Mouse (Mus musculus): ENCODE measurements at regions not wholly inside any gene's neighbourhood (a gene's known extent, or its start where the extent isn't known, plus 50 kb on each side); places are given as distances from the start of the nearest gene placed in this dataset.

DNA sequence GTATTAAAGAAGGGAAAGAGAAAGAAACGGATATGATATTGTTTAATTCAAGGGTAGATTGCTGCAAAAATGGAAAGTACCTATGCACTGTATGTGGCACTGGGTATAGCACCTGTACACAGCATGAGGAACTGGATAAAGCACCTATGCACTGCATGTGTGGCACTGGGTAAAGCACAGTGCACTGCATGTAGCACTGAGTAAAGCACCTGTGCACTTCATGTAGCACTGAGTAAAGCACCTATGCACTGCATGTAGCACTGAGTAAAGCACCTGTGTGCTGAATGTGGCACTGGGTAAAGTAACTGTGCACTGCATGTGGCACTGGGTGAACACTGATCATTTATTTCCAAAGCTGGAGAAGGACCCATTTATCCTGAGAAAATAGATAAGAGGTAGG lies 280.2 kb upstream of the Fam49a start:
- no peak for DNase-seq

DNA sequence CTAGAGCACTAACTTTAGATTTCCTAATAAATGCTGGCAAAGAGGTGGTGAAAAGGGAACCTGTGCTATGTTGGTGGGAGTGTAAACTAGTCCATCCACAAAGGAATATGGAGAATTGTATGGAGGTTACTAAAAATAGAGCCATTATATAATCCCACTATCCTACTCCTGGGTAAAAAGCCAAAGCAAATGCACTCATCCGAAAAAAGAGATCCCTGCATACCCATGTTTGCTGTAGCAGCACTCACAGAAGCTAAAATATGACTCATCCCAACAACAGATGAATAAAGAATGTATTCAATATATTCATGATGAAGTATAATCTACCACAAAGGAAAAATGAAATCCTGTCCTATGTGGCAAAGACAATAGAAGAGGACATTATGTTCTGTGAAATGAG lies 268.4 kb upstream of the Fam49a start:
- no peak for DNase-seq

DNA sequence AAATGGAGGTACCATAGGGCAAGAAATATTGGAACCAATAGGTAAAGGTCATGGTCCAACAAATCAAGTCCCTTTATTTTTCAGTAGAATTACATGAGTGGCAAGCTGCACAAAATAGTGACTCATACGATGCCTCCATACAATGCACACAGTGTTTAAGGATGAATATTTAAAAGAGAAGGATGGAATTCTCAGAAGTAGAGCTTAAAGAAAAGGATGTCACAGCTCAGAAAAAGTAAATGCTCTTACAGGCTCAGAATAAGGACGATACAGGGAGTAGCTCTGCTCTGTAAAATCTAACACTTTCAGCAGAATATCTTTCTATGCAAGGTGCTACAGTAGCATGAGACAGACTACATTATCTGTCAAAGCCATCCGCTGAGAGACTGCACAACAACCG lies 262.7 kb upstream of the Fam49a start:
- no peak for DNase-seq

DNA sequence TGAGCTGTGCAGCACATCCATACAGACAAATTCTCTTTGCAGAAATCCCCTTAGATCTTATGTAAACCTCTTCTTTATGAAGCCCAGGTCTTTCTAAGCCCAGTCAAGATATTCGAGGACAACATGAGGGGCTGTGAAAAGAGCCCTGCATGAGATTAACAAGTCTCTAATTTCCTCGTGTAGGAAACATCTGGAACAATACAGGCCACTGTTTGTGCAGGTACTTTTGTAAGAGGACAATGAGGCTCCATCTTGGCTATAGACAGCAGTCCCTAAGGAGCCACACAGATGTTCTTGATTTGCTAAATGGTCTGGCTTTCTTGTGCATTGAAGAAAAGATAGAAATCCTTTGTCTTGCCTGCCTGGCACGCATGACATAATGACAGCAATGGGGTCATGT lies 259.5 kb upstream of the Fam49a start:
- DNase-seq: no peak

DNA sequence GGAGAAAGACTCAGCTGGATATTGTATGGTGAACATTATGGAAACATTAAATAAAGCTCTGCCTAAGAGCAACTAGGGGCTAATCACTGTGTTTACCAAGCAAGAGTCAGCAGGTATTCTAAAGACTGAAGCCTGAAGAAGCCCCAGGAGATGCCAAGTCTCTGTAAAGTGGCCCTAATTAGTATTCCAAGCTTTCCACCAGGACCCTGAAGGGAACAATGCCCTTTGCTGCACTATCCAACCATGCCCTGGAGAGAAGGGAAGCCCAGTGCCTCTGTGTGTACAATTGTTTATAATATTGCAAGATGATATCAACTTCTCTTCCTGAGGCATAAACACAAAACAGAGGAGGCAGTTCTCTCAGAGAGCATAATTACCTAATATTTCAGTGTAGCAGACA lies 251.3 kb upstream of the Fam49a start:
- DNase-seq: peak; percentile 10

DNA sequence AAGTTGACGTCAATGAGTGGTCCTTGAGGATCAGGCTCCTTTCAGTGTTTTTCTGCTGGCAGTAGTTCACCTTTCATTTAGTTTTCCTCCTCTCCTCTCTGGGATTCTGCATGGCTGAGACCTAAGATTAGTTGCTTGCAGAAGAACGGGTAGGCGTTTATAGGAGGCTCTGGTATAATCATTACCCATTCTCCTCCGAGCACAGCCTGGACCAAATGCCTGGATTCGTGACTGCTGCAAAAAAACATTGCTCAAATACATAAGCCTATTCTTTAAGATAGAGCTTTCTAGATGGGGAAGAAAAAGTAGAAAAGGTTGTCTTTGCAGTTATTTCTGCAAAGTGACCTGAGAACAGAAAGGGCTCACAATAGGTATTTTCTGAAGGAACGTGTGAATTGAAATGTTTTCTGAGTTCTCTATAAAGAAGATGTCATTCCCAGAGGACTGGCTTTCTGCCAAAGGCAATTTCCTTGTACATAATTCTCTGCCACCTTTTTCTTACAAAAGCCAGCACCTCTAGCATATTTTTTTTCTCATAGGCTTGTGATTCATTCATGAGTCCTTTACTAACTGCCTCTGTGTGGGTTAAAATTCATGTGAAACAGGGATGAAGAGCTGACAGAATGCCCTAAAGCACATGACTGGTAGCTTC lies 238.0 kb upstream of the Fam49a start:
- no peak for DNase-seq

DNA sequence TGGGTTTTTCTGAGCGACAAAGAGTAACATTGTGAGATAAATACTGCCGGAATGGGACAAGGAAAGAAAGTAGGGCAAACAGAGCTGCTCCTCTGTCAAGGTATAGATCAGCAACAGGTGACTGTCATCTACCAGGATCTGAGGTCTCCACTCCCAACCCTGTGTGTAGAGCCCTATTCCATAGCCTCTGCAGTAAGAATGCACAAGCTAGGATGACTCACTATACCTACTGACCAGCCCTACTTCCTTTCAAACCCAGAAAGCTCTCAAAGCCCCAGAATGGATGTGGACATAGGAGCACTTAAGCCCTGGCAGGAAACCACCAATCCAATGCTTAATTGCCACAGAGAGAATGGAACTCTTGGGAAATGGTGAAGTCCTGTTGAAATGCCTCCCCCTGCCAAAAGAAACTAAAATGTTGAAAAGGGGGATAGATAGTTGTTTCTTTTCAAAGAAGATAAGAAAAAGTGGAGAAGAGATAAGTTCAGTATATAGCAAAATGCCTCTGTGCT lies 231.8 kb upstream of the Fam49a start:
- DNase-seq: peak; percentile 35

DNA sequence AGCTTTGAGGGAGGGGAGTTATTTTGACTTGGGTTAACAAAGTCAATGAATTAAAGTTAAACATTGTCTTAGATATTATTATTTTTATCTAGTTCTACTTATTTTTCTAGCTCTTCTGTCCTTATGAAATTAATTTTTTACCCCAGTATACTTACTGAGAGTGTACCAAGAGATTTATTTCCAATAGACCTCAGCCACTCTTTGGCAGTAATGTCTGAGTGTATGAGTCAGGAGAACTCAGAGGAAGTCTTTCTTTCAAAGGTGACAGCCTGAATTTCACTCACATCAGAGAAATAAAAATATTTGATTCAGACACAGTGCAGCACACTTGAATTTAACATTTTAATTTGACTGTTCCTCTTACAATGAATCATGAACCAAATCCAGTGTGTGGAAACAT lies 227.4 kb upstream of the Fam49a start:
- DNase-seq: no peak

DNA sequence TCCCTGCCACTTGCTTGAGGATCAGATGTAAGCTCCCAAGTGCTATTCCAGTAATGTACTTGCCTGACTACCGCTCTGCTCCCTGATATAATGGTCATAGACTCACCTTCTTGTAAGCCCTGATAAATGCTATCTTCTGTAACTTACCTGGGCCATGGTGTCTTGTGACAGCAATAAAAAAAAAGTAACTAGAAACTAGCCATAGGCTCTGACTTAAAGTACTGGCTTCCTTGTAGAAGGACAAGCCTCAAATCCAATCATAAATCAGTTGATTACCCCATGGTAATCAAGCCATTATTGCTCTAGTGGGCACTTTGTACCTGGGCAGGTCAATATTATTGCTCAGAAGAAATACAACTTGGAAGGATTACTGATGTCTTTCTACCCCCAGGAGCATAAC lies 222.7 kb upstream of the Fam49a start:
- DNase-seq: no peak

DNA sequence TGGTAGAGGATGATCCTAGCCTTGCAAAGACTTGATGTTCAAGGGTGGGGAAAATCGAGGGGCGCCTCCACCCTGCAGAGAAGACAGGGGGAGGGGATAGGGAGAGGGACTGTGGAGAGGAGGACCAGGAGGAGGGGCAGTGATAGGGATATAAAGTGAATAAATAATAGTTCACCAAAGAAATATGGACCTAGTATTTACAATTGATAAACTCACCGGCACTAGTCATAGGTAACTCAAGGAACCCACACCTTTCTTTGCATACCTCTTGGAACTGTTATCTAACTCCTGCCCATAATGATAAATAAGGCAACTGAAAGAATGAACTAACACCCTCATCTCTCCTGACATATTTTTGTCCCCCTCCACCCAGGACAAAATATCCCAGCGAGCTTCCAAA lies 199.7 kb upstream of the Fam49a start:
- DNase-seq: no peak

DNA sequence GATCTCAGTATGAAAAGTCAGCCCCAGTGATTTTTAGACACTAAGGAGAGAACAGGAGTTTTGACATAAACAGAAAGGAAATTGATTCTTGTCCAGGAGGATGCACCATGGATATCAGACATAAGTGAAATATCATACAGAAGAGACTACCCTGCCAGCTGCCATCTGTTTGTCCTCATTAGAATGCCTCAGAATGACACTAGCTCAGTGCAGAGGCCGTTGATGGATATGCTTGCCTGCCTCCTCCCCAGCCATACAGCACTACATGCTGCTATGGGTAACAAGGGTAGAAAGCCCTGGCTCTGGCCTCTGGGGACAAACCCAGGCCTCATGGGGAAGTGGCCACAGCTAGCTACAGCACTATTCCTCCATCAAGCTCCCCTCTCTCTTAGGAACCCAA lies 198.0 kb upstream of the Fam49a start:
- DNase-seq: no peak

DNA sequence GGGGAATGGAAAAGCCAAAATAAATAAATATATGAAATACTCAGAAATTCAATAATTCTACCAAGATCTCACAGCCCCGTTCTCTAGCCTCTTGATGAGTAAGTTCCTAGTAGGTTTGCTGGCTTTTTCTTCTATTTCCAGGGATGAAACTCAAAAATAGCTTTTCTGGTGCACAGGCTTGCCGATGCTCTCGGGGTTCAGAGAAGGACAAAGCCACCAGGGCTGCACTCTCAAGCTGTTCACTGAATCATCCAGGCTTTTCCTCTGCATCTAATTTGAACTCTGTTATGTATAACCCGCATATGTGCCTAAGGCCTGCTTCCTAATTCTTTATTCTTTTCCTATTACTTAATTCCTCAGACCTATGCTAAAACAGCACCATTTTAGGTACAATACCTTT lies 197.5 kb upstream of the Fam49a start:
- DNase-seq: no peak

DNA sequence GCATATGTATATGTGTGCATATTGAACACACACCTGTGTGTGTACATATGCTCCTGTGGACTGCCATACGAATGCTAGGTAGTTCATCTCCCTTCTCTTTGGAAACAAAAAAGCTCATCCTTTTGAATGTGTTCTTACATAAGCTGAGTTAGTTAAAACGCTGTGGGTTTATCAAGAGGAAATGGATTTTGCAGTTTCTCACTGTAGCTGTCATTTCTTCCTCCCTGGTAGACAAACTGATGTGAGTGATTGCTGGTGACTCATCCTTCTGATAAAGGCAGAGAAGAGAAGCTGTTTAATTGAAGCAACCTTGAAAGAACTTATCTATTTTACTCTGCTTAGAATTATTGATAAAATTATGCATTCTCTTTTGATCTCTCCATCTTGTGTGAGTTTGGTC lies 173.6 kb upstream of the Fam49a start:
- DNase-seq: no peak

Data from lung, postnatal 10 days (tissue).